Mouse (Mus musculus): Measurements from ENCODE around the gene Vav3.
"Not testable (repeated sequence)": the region's sequence is repeated elsewhere in the genome, so short reads cannot be mapped to it uniquely, and the experiment has no call there.

The Vav3 gene

GRCm38 (mm10) chr3:109440001-109440400, 99.5 kb downstream of the Vav3 start:
- no peak for DNase-seq (ENCODE audit: low spot score in 2 of 2)

- DNase-seq (ENCODE audit: low spot score in 2 of 2), result no peak
Observed at GRCm38 (mm10) chr3:109444077-109444476, 103.6 kb downstream of the Vav3 start.

- DNase-seq (ENCODE audit: low spot score in 2 of 2), result no peak
Observed at GRCm38 (mm10) chr3:109446903-109447302, 106.5 kb downstream of the Vav3 start.

GRCm38 (mm10) chr3:109448249-109448648, 107.8 kb downstream of the Vav3 start:
- not testable (repeated sequence) for DNase-seq (ENCODE audit: low spot score in 2 of 2)

- no peak for DNase-seq (ENCODE audit: low spot score in 2 of 2)
Observed at GRCm38 (mm10) chr3:109451966-109452365, 111.5 kb downstream of the Vav3 start.

- no peak for DNase-seq (ENCODE audit: low spot score in 2 of 2)
Observed at GRCm38 (mm10) chr3:109454633-109455032, 114.2 kb downstream of the Vav3 start.

GRCm38 (mm10) chr3:109456340-109456739, 115.9 kb downstream of the Vav3 start:
- DNase-seq (ENCODE audit: low spot score in 2 of 2), result no peak

- DNase-seq (ENCODE audit: low spot score in 2 of 2), result no peak
Observed at GRCm38 (mm10) chr3:109463684-109464083, 123.2 kb downstream of the Vav3 start.

- DNase-seq (ENCODE audit: low spot score in 2 of 2), result no peak
Observed at GRCm38 (mm10) chr3:109464600-109464999, 124.1 kb downstream of the Vav3 start.

- no peak for DNase-seq (ENCODE audit: low spot score in 2 of 2)
Observed at GRCm38 (mm10) chr3:109466541-109466940, 126.1 kb downstream of the Vav3 start.

- no peak for DNase-seq (ENCODE audit: low spot score in 2 of 2)
Observed at GRCm38 (mm10) chr3:109467288-109467687, 126.8 kb downstream of the Vav3 start.

- DNase-seq (ENCODE audit: low spot score in 2 of 2), result no peak
Observed at GRCm38 (mm10) chr3:109469465-109469864, 129.0 kb downstream of the Vav3 start.

- DNase-seq (ENCODE audit: low spot score in 2 of 2), result no peak
Observed at GRCm38 (mm10) chr3:109470651-109471255, 130.3 kb downstream of the Vav3 start.

GRCm38 (mm10) chr3:109476521-109476920, 136.1 kb downstream of the Vav3 start:
- no peak for DNase-seq (ENCODE audit: low spot score in 2 of 2)

GRCm38 (mm10) chr3:109478297-109478696, 137.8 kb downstream of the Vav3 start:
- no peak for DNase-seq (ENCODE audit: low spot score in 2 of 2)

- DNase-seq (ENCODE audit: low spot score in 2 of 2), result no peak
Observed at GRCm38 (mm10) chr3:109480625-109481024, 140.2 kb downstream of the Vav3 start.

- no peak for DNase-seq (ENCODE audit: low spot score in 2 of 2)
Observed at GRCm38 (mm10) chr3:109486786-109487185, 146.3 kb downstream of the Vav3 start.

- DNase-seq (ENCODE audit: low spot score in 2 of 2), result no peak
Observed at GRCm38 (mm10) chr3:109487823-109488222, 147.4 kb downstream of the Vav3 start.

GRCm38 (mm10) chr3:109488750-109489171, 148.3 kb downstream of the Vav3 start:
- DNase-seq (ENCODE audit: low spot score in 2 of 2), result no peak

- no peak for DNase-seq (ENCODE audit: low spot score in 2 of 2)
Observed at GRCm38 (mm10) chr3:109490561-109491296, 150.3 kb downstream of the Vav3 start.

GRCm38 (mm10) chr3:109491568-109491967, 151.1 kb downstream of the Vav3 start:
- peak in 1 of 2 experiments; percentile 33 for DNase-seq (ENCODE audit: low spot score in 2 of 2)

- DNase-seq (ENCODE audit: low spot score in 2 of 2), result no peak
Observed at GRCm38 (mm10) chr3:109496461-109496860, 156.0 kb downstream of the Vav3 start.

GRCm38 (mm10) chr3:109497074-109497473, 156.6 kb downstream of the Vav3 start:
- no peak for DNase-seq (ENCODE audit: low spot score in 2 of 2)

All from spleen, postnatal 14 days (tissue).